Mouse (Mus musculus) Patski (cell line): ENCODE data around the gene Myl3. TPM values are rescaled to one million over a fixed set of nuclear protein-coding genes. Genes with fewer than 3 reads are reported as not detected.
A peak's percentile ranks its signal among the peaks of the same experiment; 100 is the strongest.

Experiments
- ATAC-seq: fragments of 100-300 bp; one replicate; pipeline ENCODE4 v1.8.0; 2021
- CTCF ChIA-PET: fragments of 350-600 bp; sonication (Branson Sonifier 250); formaldehyde crosslinking; loops from one replicate; lab custom pipeline; 2022; ENCODE audit warnings: inconsistent platforms; lab: Charles Lee
- POLR2A ChIA-PET: fragments of 350-600 bp; sonication (Branson Sonifier 250); formaldehyde crosslinking; loops from one replicate; lab custom pipeline; 2022; ENCODE audit warnings: antibody characterized with exemption, inconsistent platforms; lab: Charles Lee
- DNase-seq: peaks from one replicate; pipeline ENCODE4 v3.0.0-alpha.2; 2011; ENCODE audit warnings: low read depth, low spot score
- H3K27me3 ChIP-seq: fragments of 371-371 bp; one replicate; pipeline ENCODE4 v1.5.1; 2021
- CTCF ChIP-seq: fragments of 100-300 bp; IDR thresholded peaks from one replicate; pipeline ENCODE4 v1.5.1; 2021
- in situ Hi-C: fragments of 300-500 bp; cut with MboI; formaldehyde crosslinking; loops from 3 replicates; pipeline ENCODE4 v1.11.1; 2018; ENCODE audit warnings: low pct_unique_long_range_greater_than_20kb, mixed read lengths
- polyA plus RNA-seq: library from polyadenylated mRNA; unstranded; gene quantifications from one replicate; pipeline ENCODE4 v1.2.3, GENCODE M21; 2021

The Myl3 gene
- polyA plus RNA-seq, 1 experiment from 2014 or later: 0.19 TPM

DNA sequence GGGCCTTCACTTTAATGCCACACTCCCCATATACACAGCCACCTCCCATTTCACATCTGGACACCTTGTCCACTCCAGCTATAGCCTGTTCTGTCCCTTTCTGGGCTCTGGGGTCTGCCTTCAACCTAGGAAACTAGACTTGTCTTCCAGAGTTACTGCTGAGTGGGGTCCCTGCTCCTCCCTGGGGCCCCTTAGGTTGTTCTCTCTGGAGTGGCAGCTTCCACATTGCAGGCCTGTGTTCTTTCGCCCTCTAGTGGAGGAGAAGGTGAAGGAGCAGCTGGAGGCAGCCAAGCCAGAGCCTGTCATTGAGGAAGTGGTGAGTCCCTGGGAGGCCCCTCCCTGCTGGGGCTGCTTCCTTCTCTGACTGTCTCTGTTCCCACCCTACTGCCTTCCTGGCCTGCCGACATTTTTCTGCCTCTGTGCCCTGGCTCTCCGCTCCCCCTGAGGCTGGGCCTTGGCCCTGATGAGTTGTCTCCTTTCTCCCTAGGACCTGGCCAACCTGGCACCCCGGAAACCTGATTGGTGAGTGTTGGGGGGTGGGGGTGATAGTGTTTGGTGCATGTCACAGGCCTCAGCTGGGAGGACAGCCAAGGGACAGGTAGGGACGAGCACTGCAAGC lies 31.9 kb upstream of the Myl3 start:
- ChIA-PET CTCF (interaction anchor here (1.1 to 2.3 kb wide), 7 partner anchors 30 to 260 kb away, joined by 3 to 8 read pairs (median 6); no protein-coding TSS in a partner anchor), POLR2A (no interaction called here)
- in situ Hi-C loops: loop anchor here (10.0 kb wide), 1 partner anchor 295 kb away; the partner anchor contains the start of gene Ngp
- TF ChIP-seq CTCF: peak; percentile 94
- ATAC-seq (peak; percentile 66), DNase-seq (no peak)
- H3K27me3 ChIP-seq: no peaks in the 10 kb centered on the region

DNA sequence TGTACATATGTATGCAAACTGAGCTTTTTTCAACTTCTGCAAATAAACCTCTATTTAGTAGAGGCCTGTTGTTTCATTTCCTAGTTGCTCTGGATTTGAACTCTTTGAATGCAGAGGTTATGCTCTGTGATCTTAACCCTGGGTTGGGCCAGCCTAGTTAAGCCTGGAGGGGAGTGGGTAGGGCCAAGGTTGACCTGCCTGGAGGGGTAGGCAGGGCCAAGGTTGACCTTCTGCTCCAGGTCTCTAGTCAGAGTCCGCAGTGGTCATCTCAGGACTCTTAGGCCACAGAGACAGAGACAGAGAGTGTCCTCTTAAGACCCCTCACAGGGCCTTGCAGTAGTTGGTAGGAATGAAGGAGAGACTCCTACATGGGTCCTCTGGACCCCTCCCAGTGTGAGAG lies 30.1 kb upstream of the Myl3 start:
- no peak for ATAC-seq
- no peaks in the 10 kb centered on the region for H3K27me3 ChIP-seq
- no peak for TF ChIP-seq CTCF
- in situ Hi-C loops: loop anchor here (10.0 kb wide), 1 partner anchor 297 kb away; the partner anchor contains the start of gene Ngp
- ChIA-PET CTCF (interaction anchor here (1.4 to 2.3 kb wide), 2 partner anchors 70 kb away, joined by 6 to 8 read pairs; no protein-coding TSS in a partner anchor), POLR2A (interaction anchor here (0.6 kb wide), 1 partner anchor 75 kb away, joined by 4 read pairs; no protein-coding TSS in a partner anchor)
- no peak for DNase-seq

DNA sequence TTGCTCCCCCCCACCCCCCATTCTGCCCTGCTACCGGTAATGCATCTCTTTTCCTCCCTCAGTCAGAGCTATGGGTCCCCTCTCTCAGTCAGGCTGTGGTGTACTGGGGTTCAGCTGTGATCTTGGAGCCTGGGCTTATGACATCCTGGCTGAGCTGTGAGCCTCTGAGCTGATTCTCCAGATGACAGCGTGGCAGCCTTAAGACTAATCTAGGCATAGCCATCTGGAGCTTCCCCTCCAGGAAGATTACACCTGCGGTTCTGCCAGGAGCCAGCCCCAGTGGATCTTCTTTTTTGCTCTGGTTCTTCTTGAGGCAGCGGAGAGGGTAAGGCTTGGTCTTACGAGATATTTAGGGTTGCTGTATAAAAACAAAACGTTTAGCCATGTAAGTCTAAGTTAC lies 29.7 kb upstream of the Myl3 start:
- CTCF ChIA-PET: interaction anchor here (1.4 to 5.9 kb wide), 2 partner anchors 48 to 70 kb away, joined by 6 to 45 read pairs; no protein-coding TSS in a partner anchor

DNA sequence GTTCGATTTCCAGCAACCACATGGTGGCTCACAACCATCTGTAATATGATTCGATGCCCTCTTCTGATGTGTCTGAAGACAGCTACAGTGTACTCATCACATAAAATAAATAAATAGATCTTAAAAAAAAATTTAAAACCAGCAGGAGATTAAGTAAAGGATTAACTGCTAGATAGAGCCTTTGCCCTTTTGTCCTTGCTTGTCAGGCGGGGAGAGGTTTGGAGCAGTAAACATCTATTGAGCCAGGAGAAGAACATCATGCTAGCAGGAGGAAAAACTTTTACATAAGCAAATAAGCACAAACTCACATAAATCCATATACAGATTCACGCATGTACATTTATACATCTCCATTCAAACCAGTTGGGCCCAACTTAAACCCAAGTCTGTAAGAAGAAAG lies 29.1 kb upstream of the Myl3 start:
- POLR2A ChIA-PET: no interaction called here
- CTCF ChIA-PET: interaction anchor here (1.4 to 5.9 kb wide), 3 partner anchors 47 to 69 kb away, joined by 5 to 45 read pairs (median 6); no protein-coding TSS in a partner anchor
- in situ Hi-C loops: loop anchor here (10.0 kb wide), 1 partner anchor 298 kb away; the partner anchor contains the start of gene Ngp

More for the DNA sequence above, 29.7 kb upstream of the Myl3 start:
- DNase-seq (no peak), ATAC-seq (no peak)
- POLR2A ChIA-PET: interaction anchor here (0.6 kb wide), 1 partner anchor 75 kb away, joined by 4 read pairs; no protein-coding TSS in a partner anchor
- no peak for TF ChIP-seq CTCF
- in situ Hi-C loops: loop anchor here (10.0 kb wide), 1 partner anchor 297 kb away; the partner anchor contains the start of gene Ngp
- no peaks in the 10 kb centered on the region for H3K27me3 ChIP-seq

DNA sequence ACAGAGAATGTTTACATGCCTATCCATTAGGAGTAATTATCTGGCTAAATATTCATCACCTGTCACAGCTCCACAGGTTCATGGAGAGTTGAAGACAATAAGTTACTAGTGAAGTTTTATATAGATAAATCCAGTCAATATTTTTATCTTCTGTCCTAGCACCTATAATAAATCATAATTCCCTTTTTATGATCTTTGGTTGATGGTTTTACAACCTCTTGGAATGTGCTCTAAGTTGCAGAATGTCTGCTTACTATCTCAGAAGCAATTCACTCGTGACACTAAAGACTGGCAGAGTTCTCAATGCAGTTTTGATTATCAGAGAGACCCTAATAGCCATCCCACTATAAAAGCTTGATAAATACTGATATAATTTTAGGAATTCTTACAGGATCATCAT lies 28.3 kb upstream of the Myl3 start:
- ATAC-seq: no peak
- ChIA-PET POLR2A (no interaction called here), CTCF (interaction anchor here (1.1 to 5.9 kb wide), 6 partner anchors 11 to 79 kb away, joined by 3 to 57 read pairs (median 5); no protein-coding TSS in a partner anchor)
- no peak for DNase-seq
- no peak for TF ChIP-seq CTCF
- no peaks in the 10 kb centered on the region for H3K27me3 ChIP-seq
- in situ Hi-C loops: loop anchor here (10.0 kb wide), 1 partner anchor 299 kb away; the partner anchor contains the start of gene Ngp

More for the DNA sequence above, 29.1 kb upstream of the Myl3 start:
- ATAC-seq: no peak
- no peaks in the 10 kb centered on the region for H3K27me3 ChIP-seq
- no peak for TF ChIP-seq CTCF
- no peak for DNase-seq

DNA sequence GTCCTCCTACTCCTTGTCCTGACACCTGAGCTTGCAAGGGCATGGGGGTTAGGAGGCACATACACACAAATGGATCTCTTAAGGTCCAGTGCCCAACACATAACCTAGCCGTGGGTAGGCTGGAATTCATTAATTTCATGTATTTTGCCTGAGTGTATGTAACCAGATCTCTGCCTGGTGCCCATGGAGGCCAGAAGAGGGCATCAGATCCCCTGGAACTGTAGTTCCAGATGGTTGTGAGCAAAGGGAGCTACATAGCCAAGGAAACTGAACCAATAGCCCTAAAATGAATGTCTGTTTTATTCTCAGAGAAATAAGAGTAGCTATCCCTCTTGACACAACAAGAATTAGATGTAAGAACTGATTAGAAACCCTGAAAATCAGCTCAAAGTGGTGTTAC lies 26.2 kb upstream of the Myl3 start:
- no peak for TF ChIP-seq CTCF
- no peak for ATAC-seq
- no peak for DNase-seq
- no peaks in the 10 kb centered on the region for H3K27me3 ChIP-seq
- ChIA-PET POLR2A (interaction anchor here (1.3 kb wide), 2 partner anchors 44 to 64 kb away, joined by 3 read pairs; no protein-coding TSS in a partner anchor), CTCF (interaction anchor here (0.6 to 5.9 kb wide), 14 partner anchors 9 to 302 kb away, joined by 3 to 57 read pairs (median 4); partner anchors contain the start of genes Als2cl and Tmie)
- in situ Hi-C loops: loop anchor here (5.0 to 10.0 kb wide), 3 partner anchors 42 to 301 kb away; partner anchors contain the start of gene Ngp

DNA sequence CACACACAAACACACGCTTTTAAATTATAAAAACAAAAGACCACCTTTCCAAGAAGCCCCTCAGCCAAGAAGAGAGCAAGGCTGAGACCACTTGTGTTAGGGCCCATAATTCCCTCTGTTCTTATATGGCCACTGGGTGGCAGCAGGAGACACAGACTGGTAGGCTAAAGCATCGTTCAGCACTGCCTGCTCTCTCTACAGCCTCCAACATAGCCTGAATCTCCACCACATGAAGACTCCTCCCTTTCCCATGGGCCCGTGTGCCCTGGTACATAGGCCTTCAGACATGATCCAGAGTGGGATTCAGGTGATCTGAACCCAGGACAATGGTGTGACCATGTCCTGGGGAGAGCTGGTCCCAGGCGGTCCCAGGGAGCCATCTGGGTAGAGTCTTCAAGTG lies 24.9 kb upstream of the Myl3 start:
- no peak for TF ChIP-seq CTCF
- no peak for DNase-seq
- ATAC-seq: no peak
- in situ Hi-C loops: loop anchor here (5.0 to 10.0 kb wide), 3 partner anchors 41 to 302 kb away; partner anchors contain the start of gene Ngp
- ChIA-PET POLR2A (interaction anchor here (0.7 kb wide), 1 partner anchor 44 kb away, joined by 3 read pairs; no protein-coding TSS in a partner anchor), CTCF (interaction anchor here (0.7 to 5.9 kb wide), 9 partner anchors 14 to 146 kb away, joined by 3 to 45 read pairs (median 4); no protein-coding TSS in a partner anchor)
- H3K27me3 ChIP-seq: no peaks in the 10 kb centered on the region

DNA sequence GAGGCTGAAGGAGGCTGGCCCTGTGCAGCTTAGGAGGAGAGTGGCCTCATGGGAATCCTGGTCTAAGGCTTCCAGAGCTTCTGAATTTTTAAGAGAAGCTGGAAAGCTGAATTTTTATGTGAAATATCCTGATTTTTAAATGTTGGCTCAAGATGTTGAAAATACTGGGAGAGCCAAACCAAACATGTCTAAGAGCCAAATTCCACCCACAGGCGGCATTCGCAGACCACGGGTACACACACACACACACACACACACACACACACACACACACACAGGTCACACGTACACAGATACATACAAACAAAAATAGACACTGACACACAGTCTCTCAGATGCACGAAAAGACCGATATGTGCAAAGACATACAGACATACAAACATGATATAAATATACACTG lies 23.6 kb upstream of the Myl3 start:
- in situ Hi-C loops: loop anchor here (5.0 to 10.0 kb wide), 3 partner anchors 39 to 303 kb away; partner anchors contain the start of gene Ngp
- no peak for ATAC-seq
- no peaks in the 10 kb centered on the region for H3K27me3 ChIP-seq
- DNase-seq: no peak
- no peak for TF ChIP-seq CTCF
- POLR2A ChIA-PET: no interaction called here
- CTCF ChIA-PET: interaction anchor here (1.1 to 2.0 kb wide), 2 partner anchors 13 to 63 kb away, joined by 4 to 14 read pairs; no protein-coding TSS in a partner anchor

DNA sequence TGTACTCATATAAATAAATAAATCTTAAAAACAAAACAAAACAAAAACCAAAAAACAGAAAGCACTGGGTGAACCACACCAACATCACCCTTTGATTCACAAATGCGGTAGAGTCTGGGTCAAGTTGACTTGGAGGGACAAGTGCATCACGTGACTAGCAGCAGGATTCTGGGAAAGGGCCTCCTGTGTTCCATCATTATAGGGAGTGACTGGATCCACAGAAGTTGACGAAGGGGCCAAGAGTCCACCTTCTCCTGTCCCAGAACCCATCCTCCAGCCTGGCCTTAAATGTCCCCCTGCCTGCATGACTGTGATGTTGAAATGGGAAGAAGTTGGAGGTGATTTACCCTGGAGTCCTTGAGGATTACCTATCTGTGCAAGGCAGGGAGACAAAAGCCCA lies 22.9 kb upstream of the Myl3 start:
- no peak for TF ChIP-seq CTCF
- POLR2A ChIA-PET: no interaction called here
- no peak for ATAC-seq

DNA sequence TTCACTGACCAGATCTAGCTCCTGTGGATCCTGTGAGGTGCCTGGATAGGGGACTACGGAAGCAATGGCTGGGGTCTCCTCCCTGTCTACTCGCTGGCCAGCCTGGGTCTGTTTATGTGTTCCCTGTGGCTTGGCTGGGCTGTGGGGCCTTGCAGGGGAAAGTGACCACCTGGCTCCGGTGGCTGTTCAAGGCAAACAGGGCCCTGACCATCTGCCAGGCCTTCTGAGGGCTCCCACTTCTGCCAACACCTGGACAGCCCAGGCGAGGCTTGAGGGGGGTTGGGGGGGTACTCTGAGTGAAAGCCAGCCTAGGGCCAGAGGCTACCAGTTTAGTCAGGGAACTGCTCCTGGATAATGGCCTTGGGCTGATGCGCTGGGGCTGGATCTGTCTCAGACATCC lies 21.7 kb upstream of the Myl3 start:
- H3K27me3 ChIP-seq: no peaks in the 10 kb centered on the region
- no peak for TF ChIP-seq CTCF
- in situ Hi-C loops: loop anchor here (5.0 to 10.0 kb wide), 3 partner anchors 37 to 305 kb away; partner anchors contain the start of gene Ngp
- ChIA-PET CTCF (interaction anchor here (0.8 to 1.8 kb wide), 4 partner anchors 39 to 151 kb away, joined by 3 to 5 read pairs (median 4); no protein-coding TSS in a partner anchor), POLR2A (interaction anchor here (0.6 kb wide), 1 partner anchor 34 kb away, joined by 4 read pairs; no protein-coding TSS in a partner anchor)
- no peak for ATAC-seq
- no peak for DNase-seq

More for the DNA sequence above, 22.9 kb upstream of the Myl3 start:
- CTCF ChIA-PET: no interaction called here
- DNase-seq: no peak
- H3K27me3 ChIP-seq: no peaks in the 10 kb centered on the region
- in situ Hi-C loops: loop anchor here (5.0 to 10.0 kb wide), 3 partner anchors 38 to 304 kb away; partner anchors contain the start of gene Ngp
